Mouse (Mus musculus): ENCODE data around the gene Hist2h2be.

Gene Hist2h2be

DNA sequence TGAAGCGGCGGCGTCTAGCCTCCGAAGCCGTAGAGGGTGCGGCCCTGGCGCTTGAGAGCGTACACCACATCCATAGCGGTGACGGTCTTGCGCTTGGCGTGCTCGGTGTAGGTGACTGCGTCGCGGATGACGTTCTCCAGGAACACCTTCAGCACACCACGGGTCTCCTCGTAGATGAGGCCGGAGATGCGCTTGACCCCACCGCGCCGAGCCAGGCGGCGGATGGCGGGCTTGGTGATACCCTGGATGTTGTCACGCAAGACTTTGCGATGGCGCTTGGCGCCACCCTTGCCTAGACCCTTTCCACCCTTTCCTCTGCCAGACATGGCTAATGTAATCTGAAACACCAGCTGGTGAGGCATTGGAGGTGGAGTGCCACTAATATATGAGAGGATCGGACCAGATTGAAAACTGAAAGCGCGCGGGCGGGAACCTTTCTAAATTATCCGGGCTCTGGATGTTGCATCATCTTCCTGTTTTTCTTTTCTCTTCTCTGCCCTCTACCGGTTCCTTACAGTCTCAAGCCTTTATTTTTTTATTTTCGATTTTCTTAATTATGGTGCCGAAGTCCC lies 42.1 kb downstream of the Hist2h2be start, which contains the start of gene Hist2h4:
Gene Hist2h4, minus strand, starts transcription at position 333 of the 572 bp plus-strand sequence.
- peak; percentile 93 to 95 for DNase-seq

DNA sequence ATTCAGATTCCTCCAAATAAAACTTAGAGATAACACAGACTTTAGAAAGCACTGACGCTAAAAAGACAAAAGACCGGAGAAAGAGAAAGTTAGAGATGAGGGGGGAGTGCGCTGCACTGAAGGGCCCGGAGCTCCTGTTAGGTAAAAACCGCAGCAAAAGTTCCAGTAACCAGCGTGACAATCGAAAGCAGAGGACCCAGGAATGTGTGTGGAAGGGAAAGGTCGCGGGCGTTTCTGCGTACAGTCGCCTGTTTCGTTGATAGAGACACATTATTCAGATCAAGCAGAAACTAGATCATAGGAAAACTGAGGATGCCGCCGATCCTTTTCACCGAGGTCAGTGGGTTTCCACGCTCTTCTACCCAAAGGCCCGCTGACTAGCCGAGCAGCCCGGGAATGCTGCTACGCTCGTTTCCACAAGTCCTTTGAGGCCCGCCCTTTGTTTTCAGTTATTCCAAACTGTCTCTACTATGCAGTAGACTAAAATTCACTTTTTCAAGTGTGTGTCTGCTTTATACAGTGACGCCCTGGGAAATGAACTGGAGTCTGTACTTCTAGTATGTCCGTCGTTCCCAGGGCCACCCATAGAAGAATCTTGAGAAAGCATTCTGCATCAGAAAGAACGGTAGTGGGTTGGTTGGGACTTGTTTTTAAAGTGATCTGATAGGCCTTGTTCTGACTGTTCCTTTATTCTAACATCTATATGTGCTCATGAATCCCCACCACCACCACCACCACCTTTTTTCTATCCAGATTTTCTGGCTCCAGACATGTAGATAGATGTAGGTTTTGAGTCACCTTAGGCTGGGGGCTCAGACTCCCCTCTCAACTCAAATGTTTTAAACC lies 42.9 kb downstream of the Hist2h2be start:
- peak; percentile 64 to 79 for DNase-seq

DNA sequence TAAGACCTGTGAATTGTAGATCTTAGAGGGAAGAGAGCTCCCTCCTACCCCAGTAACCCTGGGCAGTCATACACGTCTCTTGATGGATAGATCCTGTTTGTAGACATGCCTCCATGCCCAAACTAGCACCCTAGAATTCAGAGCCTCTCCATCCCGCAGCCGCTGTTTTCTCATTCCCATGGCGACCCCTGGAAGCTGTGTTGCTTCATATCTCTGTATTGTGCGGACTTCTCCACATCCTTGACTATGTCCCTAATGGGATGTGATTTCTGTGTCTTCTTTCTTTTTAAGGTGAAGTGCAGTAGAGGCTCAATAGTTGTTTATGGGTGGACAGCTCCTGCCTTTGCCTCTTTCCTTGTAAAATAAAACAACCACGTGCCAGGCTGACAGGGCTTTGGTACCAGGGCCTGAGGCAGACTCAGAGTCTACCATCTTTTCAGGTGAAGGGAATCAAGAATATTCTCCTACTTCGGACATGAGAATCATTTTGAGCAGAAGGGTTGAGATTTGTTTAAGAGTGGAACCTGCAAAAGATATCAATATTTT lies 43.6 kb downstream of the Hist2h2be start:
- DNase-seq = no peak

DNA sequence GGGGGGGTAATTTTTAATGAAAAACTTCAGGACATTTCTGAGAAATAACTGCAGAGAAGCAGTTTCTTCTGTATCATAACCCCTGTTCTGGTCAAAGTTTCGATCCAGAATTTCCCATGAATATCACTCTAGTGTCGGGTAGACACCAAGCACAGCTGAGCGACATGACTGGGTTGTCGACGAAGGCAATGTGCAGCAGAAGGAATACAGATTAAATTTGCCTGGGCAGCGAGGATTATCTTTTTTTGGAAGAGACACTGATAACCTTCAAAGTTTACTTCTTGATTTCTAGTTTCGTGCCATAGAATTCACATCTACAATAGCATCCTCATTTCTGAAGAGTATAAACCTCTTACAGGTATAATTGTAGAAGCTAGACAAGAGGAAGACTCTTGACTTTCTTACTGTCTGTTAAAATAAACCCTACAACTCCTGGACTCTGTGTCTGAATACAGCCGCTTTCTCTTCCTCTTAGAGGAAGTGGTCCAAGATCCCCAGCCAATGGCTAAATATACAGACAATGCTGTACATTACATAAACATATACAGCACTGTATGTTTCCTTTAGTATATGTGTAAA lies 45.3 kb downstream of the Hist2h2be start:
- DNase-seq = no peak

DNA sequence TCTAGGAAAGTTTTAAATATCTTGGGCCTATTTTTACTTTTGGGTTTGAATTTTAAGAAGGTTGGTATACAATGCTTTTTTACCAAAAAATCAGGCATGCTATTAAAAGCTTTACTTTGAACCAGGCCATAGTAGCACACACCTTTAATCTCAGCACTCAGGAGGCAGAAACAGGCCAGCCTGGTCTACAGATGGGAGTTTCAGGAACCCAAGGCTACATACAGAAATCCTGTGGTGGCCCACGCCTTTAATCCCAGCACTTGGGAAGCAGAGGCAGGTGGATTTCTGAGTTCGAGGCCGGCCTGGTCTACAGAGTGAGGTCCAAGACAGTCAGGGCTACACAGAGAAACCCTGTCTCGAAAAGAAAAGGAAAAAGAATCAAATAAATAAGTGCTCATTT lies 46.6 kb downstream of the Hist2h2be start:
- no peak for DNase-seq

DNA sequence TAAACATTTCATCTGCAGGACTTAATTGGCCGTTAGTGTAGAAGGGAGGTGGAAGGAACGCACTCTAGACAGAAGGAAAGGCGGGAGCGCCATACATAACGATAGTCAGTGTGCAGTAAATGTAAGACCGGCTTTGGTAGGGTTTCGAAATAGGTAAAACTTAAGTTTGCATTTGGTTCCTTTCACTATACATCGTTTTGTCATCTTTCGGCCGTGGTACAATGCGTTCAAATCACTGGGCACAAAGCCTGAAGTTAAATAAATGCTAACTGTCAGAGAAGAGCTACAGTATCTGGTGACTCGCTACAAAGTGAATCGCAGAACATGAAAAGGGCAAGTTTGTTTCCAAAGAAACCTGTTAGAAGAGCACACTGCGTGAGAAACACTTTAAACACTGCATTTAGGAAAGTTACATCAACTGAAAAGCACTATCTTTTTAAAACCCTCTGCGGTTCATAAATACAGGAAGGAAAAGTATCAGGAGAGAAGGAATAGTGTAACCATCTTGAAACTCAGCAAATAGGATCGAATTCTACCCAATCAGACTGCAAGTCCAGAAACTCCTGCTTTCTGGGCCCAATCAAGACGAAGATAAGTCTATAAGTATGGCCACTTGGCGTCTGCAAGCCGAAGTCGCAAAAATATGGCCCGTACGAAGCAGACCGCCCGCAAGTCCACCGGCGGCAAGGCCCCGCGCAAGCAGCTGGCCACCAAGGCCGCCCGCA lies 47.3 kb downstream of the Hist2h2be start, which contains the start of gene Hist2h3b:
Gene Hist2h3b, plus strand, starts transcription at position 604 of the 725 bp plus-strand sequence.
- DNase-seq = peak; percentile 82 to 88

DNA sequence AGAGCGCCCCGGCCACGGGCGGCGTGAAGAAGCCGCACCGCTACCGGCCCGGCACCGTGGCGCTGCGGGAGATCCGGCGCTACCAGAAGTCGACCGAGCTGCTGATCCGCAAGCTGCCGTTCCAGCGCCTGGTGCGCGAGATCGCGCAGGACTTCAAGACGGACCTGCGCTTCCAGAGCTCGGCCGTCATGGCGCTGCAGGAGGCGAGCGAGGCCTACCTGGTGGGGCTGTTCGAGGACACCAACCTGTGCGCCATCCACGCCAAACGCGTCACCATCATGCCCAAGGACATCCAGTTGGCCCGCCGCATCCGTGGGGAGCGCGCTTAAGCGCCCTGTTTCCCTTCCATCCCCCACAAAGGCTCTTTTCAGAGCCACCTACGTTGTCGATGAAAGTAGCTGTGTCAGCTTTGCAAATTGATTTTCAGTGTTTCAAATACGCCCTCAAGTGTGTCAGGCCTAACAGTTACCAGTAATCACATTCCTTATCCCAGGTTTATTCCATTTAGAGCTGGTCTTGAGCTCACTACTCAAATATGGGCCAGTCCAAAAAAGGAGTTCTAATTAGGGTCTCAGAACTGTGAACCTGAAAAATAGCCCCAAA lies 48.0 kb downstream of the Hist2h2be start:
- peak in 1 of 2 experiments; percentile 55 for DNase-seq

DNA sequence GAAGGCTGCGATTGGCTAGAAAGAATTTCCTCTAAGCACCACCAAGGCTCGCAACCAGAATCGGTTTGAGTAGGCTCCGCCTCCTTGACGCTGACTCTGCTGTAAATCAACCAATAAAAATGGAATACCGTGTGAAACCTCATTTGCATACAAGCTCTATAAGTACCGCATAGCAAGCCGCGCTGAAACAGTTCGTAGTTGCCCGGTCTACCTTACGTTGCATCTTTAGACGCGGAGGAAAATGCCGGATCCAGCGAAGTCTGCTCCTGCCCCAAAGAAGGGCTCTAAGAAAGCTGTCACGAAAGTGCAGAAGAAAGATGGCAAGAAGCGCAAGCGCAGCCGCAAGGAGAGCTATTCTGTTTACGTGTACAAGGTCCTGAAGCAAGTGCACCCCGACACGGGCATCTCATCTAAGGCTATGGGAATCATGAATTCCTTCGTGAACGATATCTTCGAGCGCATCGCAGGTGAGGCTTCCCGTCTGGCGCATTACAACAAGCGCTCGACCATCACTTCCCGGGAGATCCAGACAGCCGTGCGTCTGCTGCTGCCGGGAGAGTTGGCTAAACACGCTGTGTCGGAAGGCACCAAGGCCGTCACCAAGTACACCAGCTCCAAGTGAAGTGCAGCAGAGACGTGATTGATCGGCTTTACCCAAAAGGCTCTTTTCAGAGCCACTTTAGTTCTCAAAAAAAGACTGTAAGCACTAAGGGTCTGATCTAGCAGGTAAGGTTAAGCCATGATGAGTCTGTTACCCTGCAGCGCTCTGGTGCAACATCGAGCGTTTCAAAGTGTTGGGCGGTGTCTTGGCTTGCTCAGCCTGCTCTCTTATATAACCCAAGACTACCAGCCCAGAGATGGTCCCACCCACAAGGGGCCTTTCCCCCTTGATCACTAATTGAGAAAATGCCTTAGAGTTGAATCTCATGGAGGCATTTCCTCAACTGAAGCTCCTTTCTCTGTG lies 48.9 kb downstream of the Hist2h2be start, which contains the start of gene Hist2h2bb:
Gene Hist2h2bb, plus strand, starts transcription at position 242 of the 964 bp plus-strand sequence.
- DNase-seq = peak; percentile 84 to 93

Data from kidney, postnatal 4 days (tissue).